Mouse (Mus musculus): Measurements from ENCODE around the gene Ccl20. TPM values are rescaled to one million over a fixed set of nuclear protein-coding genes. Genes with fewer than 3 reads are reported as not detected.

Ccl20 gene
- total RNA-seq (2023) = not detected

DNA sequence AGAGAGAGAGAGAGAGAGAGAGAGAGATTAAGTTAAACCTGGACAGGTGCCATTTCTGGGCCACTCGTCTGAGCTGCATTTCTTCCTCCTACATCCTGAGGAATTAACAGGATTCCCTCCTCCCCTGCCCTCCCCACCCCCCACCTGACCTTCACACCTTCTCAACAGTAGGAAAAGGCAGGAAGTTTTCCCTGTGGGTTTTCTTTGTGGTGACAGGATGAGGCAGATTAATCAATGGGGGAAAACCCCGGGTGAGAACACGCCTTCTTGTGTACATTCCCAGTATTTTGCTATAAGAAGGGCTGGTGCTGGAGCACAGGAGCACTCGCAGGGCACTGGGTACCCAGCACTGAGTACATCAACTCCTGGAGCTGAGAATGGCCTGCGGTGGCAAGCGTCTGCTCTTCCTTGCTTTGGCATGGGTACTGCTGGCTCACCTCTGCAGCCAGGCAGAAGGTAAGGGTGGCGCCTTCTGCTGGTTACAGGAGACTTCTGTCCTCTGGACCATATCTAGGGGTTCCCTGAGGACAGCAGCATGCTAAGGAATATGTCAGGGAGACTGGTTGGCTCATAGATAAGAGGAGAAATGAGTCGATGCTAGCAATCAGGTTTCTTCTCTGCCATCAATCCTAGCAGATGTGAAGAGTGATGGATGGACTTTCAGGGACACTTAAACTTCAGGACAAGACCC is at the start of gene Ccl20:
TSS of gene Ccl20 (plus strand) at position 320 of the 691 bp plus-strand sequence.

GRCm38 (mm10) chr1:83159603-83160002 is 43.0 kb downstream of the Ccl20 start, which contains the start of gene Daw1:
Daw1 (plus strand) TSS chr1:83159752.

Other genes with a start within 250 kb of the Ccl20 start
- 1 to 10 TPM in 1 of 2 experiments, not detected in 1; 2.2 TPM for gene A030005L19Rik, start 203.4 kb upstream of the Ccl20 start, total RNA-seq (2023)
- not detected for gene A030014E15Rik, start 191.8 kb upstream of the Ccl20 start, total RNA-seq (2023)
- gene Gm6217, start 185.4 kb upstream of the Ccl20 start, total RNA-seq (2023) = not detected
- not detected for gene A030003K21Rik, start 173.4 kb upstream of the Ccl20 start, total RNA-seq (2023)
- gene Gm7544, start 160.8 kb upstream of the Ccl20 start, total RNA-seq (2023) = not detected
- not detected for gene Gm47955, start 156.5 kb upstream of the Ccl20 start, total RNA-seq (2023)
- not detected for gene Gm47959, start 116.2 kb upstream of the Ccl20 start, total RNA-seq (2023)
- not detected for gene Slc19a3, start 78.3 kb upstream of the Ccl20 start, total RNA-seq (2023)
- gene Krtap28-10, start 74.3 kb upstream of the Ccl20 start, total RNA-seq (2023) = not detected
- gene Gm47969, start 71.8 kb upstream of the Ccl20 start, total RNA-seq (2023) = not detected
- gene A030005K14Rik, start 57.4 kb upstream of the Ccl20 start, total RNA-seq (2023) = not detected
- not detected for gene Krtap28-13, start 55.8 kb upstream of the Ccl20 start, total RNA-seq (2023)
- not detected for gene Daw1, start 43.0 kb downstream of the Ccl20 start, total RNA-seq (2023)

Measured in B cell, adult 67 days (primary cell).